Mouse (Mus musculus) liver, postnatal 0 days (tissue): Measurements from ENCODE around the gene Serpinb9.

Experiments used
- CTCF ChIP-seq: sonication (generic); IDR thresholded peaks from 2 replicates; pipeline ENCODE4 v1.5.1; 2016; ENCODE audit warnings: antibody characterized with exemption, low read depth
- EP300 ChIP-seq: IDR thresholded peaks from 2 replicates; pipeline ENCODE4 v1.6.1; 2016; ENCODE audit warnings: antibody characterized with exemption, low read depth, mild to moderate bottlenecking

- TF ChIP-seq CTCF (no peak), EP300 (no peak)
Observed at GRCm38 (mm10) chr13:32975710-32976109, 27.3 kb upstream of the Serpinb9 start.
